Mouse (Mus musculus): ENCODE results near the gene Mycl. TPM values are rescaled to one million over a fixed set of nuclear protein-coding genes. Genes with fewer than 3 reads are reported as not detected.

Gene Mycl
- polyA plus RNA-seq, 1 experiment from 2014 or later: 33.6 TPM

- peaks cover 55% of the 10 kb centered on the region for H3K27me3 ChIP-seq (replicated peaks; ENCODE audit: low read depth, poor library complexity, severe bottlenecking)
- no peak overlapping the region for H3K4me3 ChIP-seq
- H3K4me1 ChIP-seq: peaks cover 48% of the 10 kb centered on the region
- H3K27ac ChIP-seq (replicated peaks): no peak overlapping the region; the same call in none of the 2 replicates
- WGBS: 42% methylated on average over 8 of the region's 8 CpGs
- no peaks in the 10 kb centered on the region for H3K9me3 ChIP-seq
- peaks cover 15% of the 10 kb centered on the region for H3K36me3 ChIP-seq (replicated peaks)
- no peak for DNase-seq (ENCODE audit: low spot score)
Observed at GRCm38 (mm10) chr4:122962751-122963150, 32.7 kb upstream of the Mycl start.

- no peak overlapping the region for H3K27ac ChIP-seq (replicated peaks)
- H3K36me3 ChIP-seq (replicated peaks): no peaks in the 10 kb centered on the region
- H3K9me3 ChIP-seq: no peaks in the 10 kb centered on the region
- 80% methylated on average over 4 of the region's 4 CpGs for WGBS
- no peak overlapping the region for H3K4me3 ChIP-seq
- no peak for DNase-seq (ENCODE audit: low spot score)
- H3K4me1 ChIP-seq: peaks cover 1% of the 10 kb centered on the region
- peaks cover 18% of the 10 kb centered on the region for H3K27me3 ChIP-seq (replicated peaks; ENCODE audit: low read depth, poor library complexity, severe bottlenecking)
Observed at GRCm38 (mm10) chr4:122968106-122968505, 27.3 kb upstream of the Mycl start.

GRCm38 (mm10) chr4:122971191-122971590 lies 24.3 kb upstream of the Mycl start:
- Histone ChIP-seq H3K27me3 (replicated peaks; ENCODE audit: low read depth, poor library complexity, severe bottlenecking) (0 out of 2 replicates have a peak, but pooled peaks cover 9% of the 10 kb centered on the region), H3K4me3 (no peak overlapping the region), H3K4me1 (no peaks in the 10 kb centered on the region), H3K9me3 (no peaks in the 10 kb centered on the region), H3K36me3 (replicated peaks) (no peaks in the 10 kb centered on the region), H3K27ac (replicated peaks) (no peak overlapping the region)
- DNase-seq (ENCODE audit: low spot score): no peak
- WGBS: 86% methylated on average over 4 of the region's 4 CpGs

- Histone ChIP-seq H3K4me3 (no peak overlapping the region), H3K4me1 (no peaks in the 10 kb centered on the region), H3K36me3 (replicated peaks) (no peaks in the 10 kb centered on the region), H3K27me3 (replicated peaks; ENCODE audit: low read depth, poor library complexity, severe bottlenecking) (0 out of 2 replicates have a peak, but pooled peaks cover 9% of the 10 kb centered on the region), H3K9me3 (no peaks in the 10 kb centered on the region), H3K27ac (replicated peaks) (no peak overlapping the region)
- WGBS: 83% methylated on average over 4 of the region's 4 CpGs
- no peak for DNase-seq (ENCODE audit: low spot score)
Observed at GRCm38 (mm10) chr4:122971646-122972045, 23.8 kb upstream of the Mycl start.

GRCm38 (mm10) chr4:122972056-122972455 lies 23.4 kb upstream of the Mycl start:
- 75% methylated on average over 8 of the region's 8 CpGs for WGBS
- 0 out of 2 replicates have a peak, but pooled peaks cover 9% of the 10 kb centered on the region for H3K27me3 ChIP-seq (replicated peaks; ENCODE audit: low read depth, poor library complexity, severe bottlenecking)

GRCm38 (mm10) chr4:122974976-122975520 lies 20.4 kb upstream of the Mycl start:
- 84% methylated on average over 5 of the region's 5 CpGs for WGBS
- no peak overlapping the region for H3K27ac ChIP-seq (replicated peaks)
- H3K4me3 ChIP-seq: no peak overlapping the region
- no peaks in the 10 kb centered on the region for H3K4me1 ChIP-seq
- no peaks in the 10 kb centered on the region for H3K9me3 ChIP-seq
- no peak for DNase-seq (ENCODE audit: low spot score)
- H3K27me3 ChIP-seq (replicated peaks; ENCODE audit: low read depth, poor library complexity, severe bottlenecking): 0 out of 2 replicates have a peak, but pooled peaks cover 9% of the 10 kb centered on the region
- H3K36me3 ChIP-seq (replicated peaks): no peaks in the 10 kb centered on the region

More at GRCm38 (mm10) chr4:122972056-122972455, 23.4 kb upstream of the Mycl start:
- Histone ChIP-seq H3K4me1 (no peaks in the 10 kb centered on the region), H3K36me3 (replicated peaks) (no peaks in the 10 kb centered on the region), H3K9me3 (no peaks in the 10 kb centered on the region), H3K27ac (replicated peaks) (no peak overlapping the region), H3K4me3 (no peak overlapping the region)
- no peak for DNase-seq (ENCODE audit: low spot score)

GRCm38 (mm10) chr4:122976885-122977284 lies 18.6 kb upstream of the Mycl start:
- H3K27me3 ChIP-seq (replicated peaks; ENCODE audit: low read depth, poor library complexity, severe bottlenecking): peaks cover 13% of the 10 kb centered on the region
- no peak for DNase-seq (ENCODE audit: low spot score)
- H3K4me3 ChIP-seq: no peak overlapping the region
- H3K27ac ChIP-seq (replicated peaks): no peak overlapping the region
- H3K4me1 ChIP-seq: no peaks in the 10 kb centered on the region
- WGBS: 76% methylated on average over 4 of the region's 4 CpGs
- H3K9me3 ChIP-seq: no peaks in the 10 kb centered on the region
- H3K36me3 ChIP-seq (replicated peaks): no peaks in the 10 kb centered on the region

GRCm38 (mm10) chr4:122978850-122979249 lies 16.6 kb upstream of the Mycl start:
- no peak for DNase-seq (ENCODE audit: low spot score)
- Histone ChIP-seq H3K9me3 (no peaks in the 10 kb centered on the region), H3K36me3 (replicated peaks) (no peaks in the 10 kb centered on the region), H3K4me1 (peaks cover 7% of the 10 kb centered on the region), H3K4me3 (no peak overlapping the region), H3K27me3 (replicated peaks; ENCODE audit: low read depth, poor library complexity, severe bottlenecking) (peaks cover 30% of the 10 kb centered on the region), H3K27ac (replicated peaks) (no peak overlapping the region)
- WGBS: 81% methylated on average over 2 of the region's 2 CpGs

- 77% methylated on average over 3 of the region's 3 CpGs for WGBS
- Histone ChIP-seq H3K36me3 (replicated peaks) (no peaks in the 10 kb centered on the region), H3K9me3 (no peaks in the 10 kb centered on the region), H3K4me3 (no peak overlapping the region), H3K27ac (replicated peaks) (no peak overlapping the region), H3K4me1 (peaks cover 7% of the 10 kb centered on the region), H3K27me3 (replicated peaks; ENCODE audit: low read depth, poor library complexity, severe bottlenecking) (peaks cover 38% of the 10 kb centered on the region)
- DNase-seq (ENCODE audit: low spot score): no peak
Observed at GRCm38 (mm10) chr4:122979826-122980225, 15.6 kb upstream of the Mycl start.

GRCm38 (mm10) chr4:122980684-122981083 lies 14.8 kb upstream of the Mycl start:
- H3K4me3 ChIP-seq: no peak overlapping the region
- no peak for DNase-seq (ENCODE audit: low spot score)

GRCm38 (mm10) chr4:122981238-122981637 lies 14.2 kb upstream of the Mycl start:
- H3K4me1 ChIP-seq: peaks cover 7% of the 10 kb centered on the region
- H3K36me3 ChIP-seq (replicated peaks): no peaks in the 10 kb centered on the region
- H3K27me3 ChIP-seq (replicated peaks; ENCODE audit: low read depth, poor library complexity, severe bottlenecking): peaks cover 38% of the 10 kb centered on the region
- H3K9me3 ChIP-seq: no peaks in the 10 kb centered on the region
- H3K4me3 ChIP-seq: no peak overlapping the region
- WGBS: 84% methylated on average over 7 of the region's 7 CpGs
- H3K27ac ChIP-seq (replicated peaks): no peak overlapping the region
- DNase-seq (ENCODE audit: low spot score): no peak

More at GRCm38 (mm10) chr4:122980684-122981083, 14.8 kb upstream of the Mycl start:
- Histone ChIP-seq H3K27ac (replicated peaks) (no peak overlapping the region), H3K27me3 (replicated peaks; ENCODE audit: low read depth, poor library complexity, severe bottlenecking) (peaks cover 38% of the 10 kb centered on the region), H3K4me1 (peaks cover 7% of the 10 kb centered on the region), H3K36me3 (replicated peaks) (no peaks in the 10 kb centered on the region), H3K9me3 (no peaks in the 10 kb centered on the region)
- WGBS: 83% methylated on average over 2 of the region's 2 CpGs

- H3K36me3 ChIP-seq (replicated peaks): no peaks in the 10 kb centered on the region
- peaks cover 38% of the 10 kb centered on the region for H3K27me3 ChIP-seq (replicated peaks; ENCODE audit: low read depth, poor library complexity, severe bottlenecking)
- no peak overlapping the region for H3K27ac ChIP-seq (replicated peaks)
- 43% methylated on average over 3 of the region's 3 CpGs for WGBS
- H3K9me3 ChIP-seq: no peaks in the 10 kb centered on the region
- H3K4me3 ChIP-seq: no peak overlapping the region
- peaks cover 7% of the 10 kb centered on the region for H3K4me1 ChIP-seq
- DNase-seq (ENCODE audit: low spot score): no peak
Observed at GRCm38 (mm10) chr4:122981930-122982329, 13.5 kb upstream of the Mycl start.

- no peak overlapping the region for H3K4me3 ChIP-seq
- H3K9me3 ChIP-seq: no peaks in the 10 kb centered on the region
- peaks cover 7% of the 10 kb centered on the region for H3K4me1 ChIP-seq
- peaks cover 38% of the 10 kb centered on the region for H3K27me3 ChIP-seq (replicated peaks; ENCODE audit: low read depth, poor library complexity, severe bottlenecking)
- WGBS: 72% methylated on average over 3 of the region's 3 CpGs
- no peak overlapping the region for H3K27ac ChIP-seq (replicated peaks)
- no peaks in the 10 kb centered on the region for H3K36me3 ChIP-seq (replicated peaks)
- DNase-seq (ENCODE audit: low spot score): no peak
Observed at GRCm38 (mm10) chr4:122982537-122982936, 12.9 kb upstream of the Mycl start.
